Mouse (Mus musculus): ENCODE data around the gene Micu1.

- TF ChIP-seq CTCF (IDR thresholded peaks at IDR 0.05; ENCODE audit: low read depth), result no peak
- no peak for TF ChIP-seq EP300 (optimal IDR thresholded peaks at IDR 0.05)
Observed at GRCm38 (mm10) chr10:59743397-59743796, 41.1 kb downstream of the Micu1 start.

Data from stomach, postnatal 0 days (tissue).